Comparison of ENCODE assay signal across 8 mouse cellular contexts in the genomic region with DNA sequence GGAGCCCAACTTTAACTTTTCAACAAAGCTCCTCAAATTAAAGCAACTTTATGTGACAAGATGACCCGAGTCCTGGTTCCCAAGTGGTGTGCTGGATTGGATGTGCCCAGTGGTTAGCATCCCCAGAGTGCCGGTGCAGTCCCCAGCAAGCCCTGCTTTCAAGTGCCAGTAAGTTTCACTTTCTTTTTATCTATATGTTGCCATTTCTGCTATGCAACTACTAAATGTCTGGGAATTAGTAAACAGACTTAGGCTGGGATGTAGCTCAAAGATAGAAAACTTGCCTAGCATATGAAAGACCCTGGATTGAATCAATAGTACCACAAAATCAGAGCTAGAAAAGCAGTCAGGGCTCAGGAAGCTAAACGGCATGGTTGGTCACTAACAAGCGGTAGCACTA. TPM values are rescaled to one million over a fixed set of nuclear protein-coding genes. Genes with fewer than 3 reads are reported as not detected.
DNase-seq lines count a peak whose midpoint lies in the region; ATAC-seq and TF ChIP-seq lines count a peak whose summit lies in the region.

No protein-coding gene starts in this region.

- no peaks in the 10 kb centered on the region for H3K9me3 ChIP-seq in heart, postnatal 0 days (replicated peaks; ENCODE audit: control insufficient read depth, low read length)
- no peaks in the 10 kb centered on the region for H3K9me3 ChIP-seq in ES-E14 (ENCODE audit: control insufficient read depth, insufficient read depth, low read depth, low read length)
- no peaks in the 10 kb centered on the region for H3K9me3 ChIP-seq in hindbrain, embryonic 10.5 days

- TF ChIP-seq EP300 in heart, postnatal 0 days (IDR thresholded peaks at IDR 0.05; ENCODE audit: low read depth): no peak

- WGBS in heart, postnatal 0 days: 46% methylated on average over 4 of the region's 4 CpGs
- WGBS in hindbrain, embryonic 10.5 days: 83% methylated on average over 4 of the region's 4 CpGs
- WGBS in macrophage (ENCODE audit: missing documents): 33% methylated on average over 4 of the region's 4 CpGs

- H3K27ac ChIP-seq in heart, postnatal 0 days (ENCODE audit: low read depth): no peak overlapping the region
- H3K27ac ChIP-seq in ES-E14 (ENCODE audit: insufficient read depth, low read depth, low read length, poor library complexity, severe bottlenecking) (no peak overlapping the region), macrophage (peak overlapping the region; percentile 8; the same call in 1 of the 2 replicates)
- no peak overlapping the region for H3K27ac ChIP-seq in hindbrain, embryonic 10.5 days

- peak overlapping the region; percentile 92; the same call in 1 of the 2 replicates for H3K4me3 ChIP-seq in heart, postnatal 0 days (ENCODE audit: low read depth, low read length)
- peak overlapping the region; percentile 95 to 98 for H3K4me3 ChIP-seq in ES-E14 (ENCODE audit: insufficient read depth in 1 of 2, low read depth in 1 of 2, low read length in 2 of 2, poor library complexity in 1 of 2, severe bottlenecking in 1 of 2)
- peak overlapping the region; percentile 99 for H3K4me3 ChIP-seq in hindbrain, embryonic 10.5 days
- H3K4me3 ChIP-seq in macrophage (ENCODE audit: inconsistent target): peak overlapping the region; percentile 79

- in situ Hi-C loops in ES-E14 (cut with MboI; ENCODE audit: low sequenced_read_pairs in 2 of 2, unreplicated experiment in 2 of 2): no loop called here

- H3K36me3 ChIP-seq in heart, postnatal 0 days (replicated peaks; ENCODE audit: control insufficient read depth, insufficient read depth, low read length): 0 out of 2 replicates have a peak, but pooled peaks cover 4% of the 10 kb centered on the region
- peaks cover 5% of the 10 kb centered on the region for H3K36me3 ChIP-seq in ES-E14 (ENCODE audit: control insufficient read depth, insufficient read depth, low read length, poor library complexity, severe bottlenecking)
- peaks cover 25% of the 10 kb centered on the region for H3K36me3 ChIP-seq in hindbrain, embryonic 10.5 days
- H3K36me3 ChIP-seq in macrophage (ENCODE audit: inconsistent target): no peaks in the 10 kb centered on the region

- no peak for TF ChIP-seq CTCF in heart, postnatal 0 days (IDR thresholded peaks at IDR 0.05; ENCODE audit: low read depth)

- peak overlapping the region; percentile 77 for H3K4me2 ChIP-seq in heart, postnatal 0 days (ENCODE audit: low read depth, low read length)

- H3K4me1 ChIP-seq in heart, postnatal 0 days (ENCODE audit: control insufficient read depth, insufficient read depth): peaks cover 17% of the 10 kb centered on the region
- peaks cover 4% of the 10 kb centered on the region in 2 experiments; a peak in 2 of 4 replicates for H3K4me1 ChIP-seq in ES-E14 (ENCODE audit: control insufficient read depth in 2 of 2, insufficient read depth in 2 of 2, low read length in 2 of 2, poor library complexity in 1 of 2)
- peaks cover 18% of the 10 kb centered on the region for H3K4me1 ChIP-seq in hindbrain, embryonic 10.5 days (replicated peaks)

- no peak for ATAC-seq in heart, postnatal 0 days (ENCODE audit: insufficient read depth, low read depth)

- no peaks in the 10 kb centered on the region for H3K27me3 ChIP-seq in heart, postnatal 0 days (ENCODE audit: control insufficient read depth, insufficient read depth, low read length)
- no peaks in the 10 kb centered on the region for H3K27me3 ChIP-seq in hindbrain, embryonic 10.5 days (ENCODE audit: insufficient read depth, poor library complexity, severe bottlenecking)

- H3K9ac ChIP-seq in heart, postnatal 0 days (replicated peaks; ENCODE audit: low read depth, low read length): no peak overlapping the region
- peak overlapping the region; percentile 99 for H3K9ac ChIP-seq in ES-E14 (ENCODE audit: insufficient read depth, low read depth, low read length, poor library complexity, severe bottlenecking)

- no peak for DNase-seq in heart, postnatal 0 days (ENCODE audit: low spot score)
- no peak for DNase-seq in heart, postnatal 4 days
- no peak for DNase-seq in ES-E14 (ENCODE audit: low read depth, low spot score)
- no peak for DNase-seq in hindbrain, embryonic 10.5 days (ENCODE audit: low spot score)
- no peak for DNase-seq in thymus, postnatal 25 days
- no peak for DNase-seq in urinary bladder, postnatal 4 days (ENCODE audit: low spot score in 2 of 2)
- no peak for DNase-seq in natural killer cell, adult 2 months (ENCODE audit: low spot score in 2 of 2)

- H3K79me2 ChIP-seq in macrophage (ENCODE audit: inconsistent target): peaks cover 65% of the 10 kb centered on the region

TF ChIP-seq in ES-E14, 5 proteins besides CTCF, POLR2A, EP300 and RAD21:
- TF ChIP-seq CHD2 (IDR thresholded peaks at IDR 0.05; ENCODE audit: low read depth, low read length) (no peak), ZC3H11A (IDR thresholded peaks at IDR 0.05; ENCODE audit: borderline replicate concordance, low read depth, low read length) (no peak), HCFC1 (IDR thresholded peaks at IDR 0.05; ENCODE audit: borderline replicate concordance, insufficient read depth, low read length) (no peak), ZNF384 (IDR thresholded peaks at IDR 0.05; ENCODE audit: low read depth, low read length) (no peak), MAFK (IDR thresholded peaks at IDR 0.05; ENCODE audit: insufficient read depth, low read depth, low read length) (no peak)

RNA-seq across cellular contexts. Expression of gene Wdr43, which starts 2.3 kb away (rescaled TPM):
- total RNA-seq in heart, postnatal 0 days (2014; rRNA removed; ENCODE audit: low replicate concordance): 14.4 and 28.2 TPM in 2 replicates
- polyA plus RNA-seq in heart, postnatal 0 days (2015; fragmentation: Nextera tagmentation; extraction: Ambion mirVana): 19.6 and 22.5 TPM in 2 replicates
- total RNA-seq in heart, postnatal 4 days (2021): 10 to 100 TPM; 29.5 to 33.9 TPM
- 264 and 289 TPM in 2 replicates for total RNA-seq in ES-E14 (2012; rRNA removed)
- 59.9 and 94.3 TPM in 2 replicates for polyA plus RNA-seq in hindbrain, embryonic 10.5 days (2016; fragmentation: Nextera tagmentation; extraction: Ambion mirVana)
- 100 to 1,000 TPM in 21 of 26 experiments, 10 to 100 TPM in 5; 50.8 to 280 (median 144) TPM for total RNA-seq in macrophage (2018; cell fraction: chromatin; rRNA removed)
- 10 to 100 TPM; 23.2 to 45.6 (median 35.8) TPM for total RNA-seq in macrophage (2018; cell fraction: cytosol; rRNA removed)
- total RNA-seq in macrophage (2018; cell fraction: nucleus; rRNA removed): 100 to 1,000 TPM in 3 of 26 experiments, 10 to 100 TPM in 23; 37.6 to 195 (median 67.5) TPM
- polyA plus RNA-seq in macrophage (2018): 27.6 to 77.2 TPM (median 53.6 TPM) in 3 replicates

RNA-seq across cellular contexts. Expression of gene Togaram2, which starts 55.1 kb away (rescaled TPM):
- 0.46 and 2.7 TPM in 2 replicates for total RNA-seq in heart, postnatal 0 days (2014; rRNA removed; ENCODE audit: low replicate concordance)
- 1.0 and 1.1 TPM in 2 replicates for polyA plus RNA-seq in heart, postnatal 0 days (2015; fragmentation: Nextera tagmentation; extraction: Ambion mirVana)
- 1 to 10 TPM; 2.0 to 2.6 TPM for total RNA-seq in heart, postnatal 4 days (2021)
- 0.05 and 0.09 TPM in 2 replicates for total RNA-seq in ES-E14 (2012; rRNA removed)
- polyA plus RNA-seq in hindbrain, embryonic 10.5 days (2016; fragmentation: Nextera tagmentation; extraction: Ambion mirVana): 0.05 and 0.09 TPM in 2 replicates
- not detected for total RNA-seq in macrophage (2018; cell fraction: chromatin; rRNA removed)
- total RNA-seq in macrophage (2018; cell fraction: cytosol; rRNA removed): under 1 TPM in 1 of 26 experiments, not detected in 25; 0.06 TPM
- total RNA-seq in macrophage (2018; cell fraction: nucleus; rRNA removed): not detected
- polyA plus RNA-seq in macrophage (2018): not detected in 3 replicates
